ENCODE assay signal across 8 mouse cellular contexts in the genomic region with DNA sequence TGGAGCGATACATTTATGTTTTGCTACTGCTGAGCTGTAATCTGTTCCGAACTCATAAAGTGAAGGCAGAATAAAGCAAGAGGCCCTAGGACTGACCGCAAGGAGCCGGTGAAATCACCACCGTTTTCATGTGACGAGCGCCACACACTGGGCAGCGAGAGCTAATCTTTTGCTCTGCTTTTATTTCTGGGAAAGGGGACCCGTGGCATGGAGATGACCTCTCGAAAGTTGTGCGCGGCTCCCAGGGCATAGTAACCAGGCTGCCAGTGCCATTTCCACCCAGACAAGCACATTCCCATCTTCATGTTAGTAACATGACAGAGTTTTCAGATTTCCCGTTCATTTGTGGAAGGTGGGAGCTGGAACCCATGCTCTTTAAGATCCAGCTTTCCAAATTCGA. TPM values are rescaled to one million over a fixed set of nuclear protein-coding genes. Genes with fewer than 3 reads are reported as not detected.
A peak's percentile ranks its signal among the peaks of the same experiment; 100 is the strongest.
DNase-seq lines count a peak whose midpoint lies in the region; ATAC-seq and TF ChIP-seq lines count a peak whose summit lies in the region.

No protein-coding gene starts in this region.

- peak; percentile 36 to 37 for DNase-seq in B cell, adult 2 months
- DNase-seq in adrenal gland, adult 2 months: peak; percentile 90
- DNase-seq in embryo, embryonic 10.5 days (ENCODE audit: low spot score): peak; percentile 84
- DNase-seq in heart, adult 11 months: peak; percentile 96
- DNase-seq in liver, embryonic 13.5 days: peak; percentile 22
- peak; percentile 83 for DNase-seq in stomach, postnatal 0 days (ENCODE audit: low spot score)

- peak overlapping the region; percentile 25 for H3K4me3 ChIP-seq in intestine, embryonic 16.5 days (ENCODE audit: low read length)
- H3K4me3 ChIP-seq in liver, embryonic 13.5 days (replicated peaks): peak overlapping the region; percentile 17
- peak overlapping the region; percentile 11; the same call in 1 of the 2 replicates for H3K4me3 ChIP-seq in stomach, postnatal 0 days (ENCODE audit: low read depth, low read length)

- peaks cover 18% of the 10 kb centered on the region for H3K4me1 ChIP-seq in intestine, embryonic 16.5 days (ENCODE audit: control insufficient read depth, insufficient read depth, low read length)
- H3K4me1 ChIP-seq in liver, embryonic 13.5 days (replicated peaks): peaks cover 12% of the 10 kb centered on the region
- peaks cover 10% of the 10 kb centered on the region for H3K4me1 ChIP-seq in stomach, postnatal 0 days (replicated peaks; ENCODE audit: control insufficient read depth, insufficient read depth)

- no peaks in the 10 kb centered on the region for H3K9me3 ChIP-seq in intestine, embryonic 16.5 days (ENCODE audit: control insufficient read depth, low read length)
- no peaks in the 10 kb centered on the region for H3K9me3 ChIP-seq in liver, embryonic 13.5 days (replicated peaks)
- no peaks in the 10 kb centered on the region for H3K9me3 ChIP-seq in stomach, postnatal 0 days (ENCODE audit: control insufficient read depth, low read length)

- no peak overlapping the region for H3K27ac ChIP-seq in intestine, embryonic 16.5 days (ENCODE audit: low read length)
- no peak overlapping the region for H3K27ac ChIP-seq in liver, embryonic 13.5 days
- no peak overlapping the region for H3K27ac ChIP-seq in stomach, postnatal 0 days (replicated peaks)

- H3K27me3 ChIP-seq in intestine, embryonic 16.5 days (replicated peaks; ENCODE audit: control insufficient read depth, insufficient read depth, low read length): no peaks in the 10 kb centered on the region
- H3K27me3 ChIP-seq in liver, embryonic 13.5 days: no peaks in the 10 kb centered on the region
- H3K27me3 ChIP-seq in stomach, postnatal 0 days (ENCODE audit: control insufficient read depth, insufficient read depth, low read length): no peaks in the 10 kb centered on the region

- no peak for TF ChIP-seq EP300 in stomach, postnatal 0 days (optimal IDR thresholded peaks at IDR 0.05)

- peak; percentile 79 for TF ChIP-seq CTCF in stomach, postnatal 0 days (IDR thresholded peaks at IDR 0.05; ENCODE audit: low read depth)

- peak; percentile 60; the same call in 1 of the 2 replicates for ATAC-seq in intestine, embryonic 16.5 days
- ATAC-seq in liver, embryonic 13.5 days (ENCODE audit: low read depth): no peak
- 0 out of 2 replicates have a peak, but pooled peaks have one; percentile 24 for ATAC-seq in monocyte, adult 5-6 weeks (replicated peaks; ENCODE audit: insufficient number of reproducible peaks, low FRiP score, low TSS enrichment, poor library complexity, severe bottlenecking)
- ATAC-seq in stomach, postnatal 0 days (ENCODE audit: low FRiP score, low TSS enrichment): peak; percentile 78

- peak overlapping the region; percentile 45 for H3K4me2 ChIP-seq in intestine, embryonic 16.5 days (ENCODE audit: low read depth, low read length)
- peak overlapping the region; percentile 55 for H3K4me2 ChIP-seq in liver, embryonic 13.5 days
- peak overlapping the region; percentile 55 for H3K4me2 ChIP-seq in stomach, postnatal 0 days (replicated peaks; ENCODE audit: low read depth)

- no peak overlapping the region for H3K9ac ChIP-seq in intestine, embryonic 16.5 days (ENCODE audit: low read depth, low read length)
- 0 out of 2 replicates have a peak overlapping the region, but pooled peaks have one; percentile 13 for H3K9ac ChIP-seq in liver, embryonic 13.5 days
- H3K9ac ChIP-seq in stomach, postnatal 0 days (ENCODE audit: low read length): peak overlapping the region; percentile 35; the same call in 1 of the 2 replicates

- 11% methylated on average over 14 of the region's 14 CpGs for WGBS in intestine, embryonic 16.5 days
- 12% methylated on average over 14 of the region's 14 CpGs for WGBS in liver, embryonic 13.5 days (ENCODE audit: insufficient replicate concordance)
- WGBS in stomach, postnatal 0 days: 13% methylated on average over 14 of the region's 14 CpGs

- H3K36me3 ChIP-seq in intestine, embryonic 16.5 days (ENCODE audit: control insufficient read depth, insufficient read depth, low read length): no peaks in the 10 kb centered on the region
- H3K36me3 ChIP-seq in liver, embryonic 13.5 days: no peaks in the 10 kb centered on the region
- H3K36me3 ChIP-seq in stomach, postnatal 0 days (ENCODE audit: control insufficient read depth, insufficient read depth, low read length): no peaks in the 10 kb centered on the region

RNA-seq across cellular contexts. Expression of a gene that starts 13.5 kb away (rescaled TPM):
- under 1 TPM; 0.23 to 0.62 TPM for total RNA-seq in adrenal gland, adult 2 months (2021)
- 0.38 and 0.49 TPM in 2 replicates for polyA plus RNA-seq in adrenal gland, adult 2 months (2012; rRNA removed)
- polyA plus RNA-seq in intestine, embryonic 16.5 days (2015; fragmentation: Nextera tagmentation; extraction: Ambion mirVana): 0.15 and 0.22 TPM in 2 replicates
- 0.06 and 0.09 TPM in 2 replicates for polyA plus RNA-seq in liver, embryonic 13.5 days (2015; fragmentation: Nextera tagmentation; extraction: Ambion mirVana)
- total RNA-seq in monocyte, adult 5-6 weeks (2017): 0.29 to 0.64 TPM in 2 of 3 replicates, not detected in the other
- polyA plus RNA-seq in stomach, postnatal 0 days (2015; fragmentation: Nextera tagmentation; extraction: Ambion mirVana): 0.17 and 0.27 TPM in 2 replicates

RNA-seq across cellular contexts. Expression of a gene that starts 17.3 kb away (rescaled TPM):
- 1 to 10 TPM; 1.8 to 4.1 TPM for total RNA-seq in adrenal gland, adult 2 months (2021)
- 3.1 and 3.4 TPM in 2 replicates for polyA plus RNA-seq in adrenal gland, adult 2 months (2012; rRNA removed)
- 5.1 and 5.2 TPM in 2 replicates for polyA plus RNA-seq in intestine, embryonic 16.5 days (2015; fragmentation: Nextera tagmentation; extraction: Ambion mirVana)
- polyA plus RNA-seq in liver, embryonic 13.5 days (2015; fragmentation: Nextera tagmentation; extraction: Ambion mirVana): 1.4 and 1.6 TPM in 2 replicates
- 0.19 to 2.2 TPM (median 1.6 TPM) in 3 replicates for total RNA-seq in monocyte, adult 5-6 weeks (2017)
- 3.3 and 3.8 TPM in 2 replicates for polyA plus RNA-seq in stomach, postnatal 0 days (2015; fragmentation: Nextera tagmentation; extraction: Ambion mirVana)

RNA-seq across cellular contexts. Expression of a gene that starts 26.1 kb away (rescaled TPM):
- 10 to 100 TPM; 12.5 to 25.3 TPM for total RNA-seq in adrenal gland, adult 2 months (2021)
- 27.4 and 28.6 TPM in 2 replicates for polyA plus RNA-seq in adrenal gland, adult 2 months (2012; rRNA removed)
- polyA plus RNA-seq in intestine, embryonic 16.5 days (2015; fragmentation: Nextera tagmentation; extraction: Ambion mirVana): 8.2 and 8.3 TPM in 2 replicates
- polyA plus RNA-seq in liver, embryonic 13.5 days (2015; fragmentation: Nextera tagmentation; extraction: Ambion mirVana): 1.2 and 1.7 TPM in 2 replicates
- 1.3 to 3.2 TPM (median 2.4 TPM) in 3 replicates for total RNA-seq in monocyte, adult 5-6 weeks (2017)
- polyA plus RNA-seq in stomach, postnatal 0 days (2015; fragmentation: Nextera tagmentation; extraction: Ambion mirVana): 10.3 and 10.6 TPM in 2 replicates

Comparison
In these comparisons a context has a peak if more than half of its experiments do, and no peak if none do; other contexts are left out.
1. DNase-seq: peak in every context shown above with its lines; median percentile 96 in heart, adult 11 months; 90 in adrenal gland, adult 2 months; 84 in embryo, embryonic 10.5 days; 83 in stomach, postnatal 0 days; 36 in B cell, adult 2 months; 22 in liver, embryonic 13.5 days.